Mouse (Mus musculus) forebrain, embryonic 11.5 days (tissue): Measurements from ENCODE around the gene Klf1. TPM values are rescaled to one million over a fixed set of nuclear protein-coding genes. Genes with fewer than 3 reads are reported as not detected.

Experiments used
- ATAC-seq: fragments of 200-750 bp; cut with Nextera tagmentation; replicated peaks from 2 replicates; pipeline ENCODE4 v1.8.0; 2017; ENCODE audit warnings: moderate TSS enrichment; ENCODE audit not compliant: low FRiP score
- DNase-seq: peaks from one replicate; pipeline ENCODE4 v3.0.0-alpha.2; 2017; ENCODE audit warnings: low spot score
- H3K27ac ChIP-seq: fragments of 300-500 bp; sonication (generic); 2 replicates; pipeline ENCODE4 v1.5.1; 2014; ENCODE audit warnings: low read depth, low read length
- H3K27me3 ChIP-seq: fragments of 300-500 bp; sonication (generic); 2 replicates; pipeline ENCODE4 v1.6.1; 2014; ENCODE audit warnings: mild to moderate bottlenecking, low read length, mixed read lengths; ENCODE audit not compliant: control insufficient read depth, insufficient read depth
- H3K36me3 ChIP-seq: fragments of 300-500 bp; sonication (generic); 2 replicates; pipeline ENCODE4 v1.6.1; 2014; ENCODE audit warnings: mild to moderate bottlenecking, low read length, moderate library complexity, mixed read lengths; ENCODE audit not compliant: control insufficient read depth, insufficient read depth
- H3K4me1 ChIP-seq: fragments of 300-500 bp; sonication (generic); replicated peaks from 2 replicates; pipeline ENCODE4 v1.6.1; 2014; ENCODE audit warnings: low read length, mixed read lengths; ENCODE audit not compliant: control insufficient read depth, insufficient read depth
- H3K4me2 ChIP-seq: fragments of 300-500 bp; sonication (generic); 2 replicates; pipeline ENCODE4 v1.6.1; 2014; ENCODE audit warnings: low read depth, mild to moderate bottlenecking, low read length, moderate library complexity, mixed read lengths; ENCODE audit not compliant: severe bottlenecking
- H3K4me3 ChIP-seq: fragments of 300-500 bp; sonication (generic); 2 replicates; pipeline ENCODE4 v1.5.1; 2014; ENCODE audit warnings: low read depth, low read length
- H3K9ac ChIP-seq: fragments of 300-500 bp; sonication (generic); 2 replicates; pipeline ENCODE4 v1.6.1; 2014; ENCODE audit warnings: low read length
- H3K9me3 ChIP-seq: fragments of 300-500 bp; sonication (generic); 2 replicates; pipeline ENCODE4 v1.6.1; 2016; ENCODE audit warnings: low read length, mixed read lengths; ENCODE audit not compliant: control insufficient read depth
- WGBS: fragments of 180-500 bp; shearing (Covaris S2); extraction: QIAGEN DNeasy Blood & Tissue Kit; methylation state at CpG from one replicate; pipeline ENCODE4 v1.1.7; 2014; 5-methylcytosine and 5-hydroxymethylcytosine counted together
- polyA plus RNA-seq: library from polyadenylated mRNA; unstranded; fragments of >200 nt; fragmentation: Nextera tagmentation; extraction: Ambion mirVana; gene quantifications from 2 replicates; pipeline ENCODE4 v1.2.1, GENCODE M21; 2014

The Klf1 gene
- polyA plus RNA-seq, 1 experiment from 2014 or later, result 17.5 TPM

GRCm38 (mm10) chr8:84877297-84878035 lies 24.3 kb upstream of the Klf1 start:
- 90% methylated on average over 3 of the region's 3 CpGs for WGBS
- H3K27ac ChIP-seq, result no peak overlapping the region

GRCm38 (mm10) chr8:84878915-84879314 lies 22.8 kb upstream of the Klf1 start:
- Histone ChIP-seq H3K9ac (no peak overlapping the region), H3K27ac (no peak overlapping the region), H3K4me2 (no peak overlapping the region), H3K4me1 (no peaks in the 10 kb centered on the region), H3K27me3 (no peaks in the 10 kb centered on the region), H3K9me3 (no peaks in the 10 kb centered on the region), H3K4me3 (no peak overlapping the region), H3K36me3 (no peaks in the 10 kb centered on the region)
- 85% methylated on average over 1 of the region's 1 CpGs for WGBS
- DNase-seq (no peak), ATAC-seq (no peak)

More at GRCm38 (mm10) chr8:84877297-84878035, 24.3 kb upstream of the Klf1 start:
- no peak overlapping the region for H3K4me2 ChIP-seq
- H3K4me1 ChIP-seq, result peaks cover 6% of the 10 kb centered on the region
- H3K27me3 ChIP-seq, result no peaks in the 10 kb centered on the region
- no peaks in the 10 kb centered on the region for H3K36me3 ChIP-seq
- H3K9ac ChIP-seq, result no peak overlapping the region
- DNase-seq, result no peak
- H3K4me3 ChIP-seq, result no peak overlapping the region
- H3K9me3 ChIP-seq, result no peaks in the 10 kb centered on the region
- no peak for ATAC-seq

GRCm38 (mm10) chr8:84884728-84885127 lies 17.0 kb upstream of the Klf1 start:
- H3K4me2 ChIP-seq, result no peak overlapping the region
- H3K4me1 ChIP-seq, result no peaks in the 10 kb centered on the region
- H3K27ac ChIP-seq, result no peak overlapping the region
- no peak overlapping the region for H3K9ac ChIP-seq
- no peak for DNase-seq
- WGBS, result 88% methylated on average over 4 of the region's 4 CpGs
- no peak for ATAC-seq
- no peaks in the 10 kb centered on the region; the same call in 1 of the 2 replicates for H3K36me3 ChIP-seq
- no peaks in the 10 kb centered on the region for H3K9me3 ChIP-seq
- no peak overlapping the region for H3K4me3 ChIP-seq
- no peaks in the 10 kb centered on the region for H3K27me3 ChIP-seq

GRCm38 (mm10) chr8:84888280-84888679 lies 13.4 kb upstream of the Klf1 start:
- H3K4me1 ChIP-seq, result peaks cover 5% of the 10 kb centered on the region; the same call in 1 of the 2 replicates
- no peak overlapping the region for H3K27ac ChIP-seq
- no peak overlapping the region for H3K4me3 ChIP-seq
- no peaks in the 10 kb centered on the region; the same call in 1 of the 2 replicates for H3K36me3 ChIP-seq
- 96% methylated on average over 3 of the region's 3 CpGs for WGBS
- H3K9me3 ChIP-seq, result no peaks in the 10 kb centered on the region
- H3K9ac ChIP-seq, result no peak overlapping the region
- no peak for ATAC-seq
- no peak for DNase-seq
- no peaks in the 10 kb centered on the region for H3K27me3 ChIP-seq
- H3K4me2 ChIP-seq, result no peak overlapping the region

- Histone ChIP-seq H3K27ac (no peak overlapping the region), H3K36me3 (no peaks in the 10 kb centered on the region; the same call in 1 of the 2 replicates), H3K9ac (no peak overlapping the region)
Observed at GRCm38 (mm10) chr8:84889141-84889540, 12.6 kb upstream of the Klf1 start.

GRCm38 (mm10) chr8:84892993-84893708 lies 8.6 kb upstream of the Klf1 start:
- Histone ChIP-seq H3K4me3 (peak overlapping the region; percentile 62), H3K4me1 (peaks cover 5% of the 10 kb centered on the region; the same call in 1 of the 2 replicates), H3K27ac (no peak overlapping the region), H3K27me3 (no peaks in the 10 kb centered on the region), H3K4me2 (peak overlapping the region; percentile 91), H3K9ac (peak overlapping the region; percentile 72), H3K9me3 (no peaks in the 10 kb centered on the region), H3K36me3 (no peaks in the 10 kb centered on the region; the same call in 1 of the 2 replicates)
- 15% methylated on average over 31 of the region's 31 CpGs for WGBS
- DNase-seq (peak; percentile 64), ATAC-seq (peak; percentile 51; the same call in 1 of the 2 replicates)

More at GRCm38 (mm10) chr8:84889141-84889540, 12.6 kb upstream of the Klf1 start:
- DNase-seq (no peak), ATAC-seq (no peak)
- Histone ChIP-seq H3K9me3 (no peaks in the 10 kb centered on the region), H3K4me2 (no peak overlapping the region), H3K4me1 (peaks cover 5% of the 10 kb centered on the region; the same call in 1 of the 2 replicates), H3K27me3 (no peaks in the 10 kb centered on the region), H3K4me3 (no peak overlapping the region)
- WGBS, result 97% methylated on average over 1 of the region's 1 CpGs

GRCm38 (mm10) chr8:84893709-84894134 lies 8.0 kb upstream of the Klf1 start, which contains the start of gene Gcdh:
TSS of gene Gcdh (minus strand) at chr8:84893921.
- peak within 1 kb of the TSS; percentile 91 for H3K4me2 ChIP-seq
- no peaks in the 10 kb centered on the region for H3K27me3 ChIP-seq
- ATAC-seq, result peak; percentile 94
- no peaks in the 10 kb centered on the region for H3K9me3 ChIP-seq
- H3K4me3 ChIP-seq, result peak within 1 kb of the TSS; percentile 62
- WGBS, result under 1% methylated on average over 11 of the region's 11 CpGs
- no peak within 1 kb of the TSS for H3K27ac ChIP-seq
- peaks cover 5% of the 10 kb centered on the region; the same call in 1 of the 2 replicates for H3K4me1 ChIP-seq
- peak; percentile 91 for DNase-seq
- H3K9ac ChIP-seq, result peak within 1 kb of the TSS; percentile 72
- no peaks in the 10 kb centered on the region; the same call in 1 of the 2 replicates for H3K36me3 ChIP-seq

- Histone ChIP-seq H3K4me1 (peaks cover 5% of the 10 kb centered on the region; the same call in 1 of the 2 replicates), H3K27ac (no peak overlapping the region), H3K9me3 (no peaks in the 10 kb centered on the region), H3K27me3 (no peaks in the 10 kb centered on the region), H3K9ac (no peak overlapping the region), H3K36me3 (no peaks in the 10 kb centered on the region), H3K4me3 (no peak overlapping the region), H3K4me2 (no peak overlapping the region)
- DNase-seq, result no peak
- WGBS, result 91% methylated on average over 5 of the region's 5 CpGs
- no peak for ATAC-seq
Observed at GRCm38 (mm10) chr8:84895963-84896362, 5.8 kb upstream of the Klf1 start.
